Mouse (Mus musculus) spleen, embryonic (tissue): ENCODE results near the gene Ramp2.

ENCODE experiments used
- CTCF ChIA-PET: fragments of 350-600 bp; sonication (Branson Sonifier 250); formaldehyde crosslinking; loops from one replicate; lab custom pipeline; 2022; lab: Charles Lee

Ramp2 gene

DNA sequence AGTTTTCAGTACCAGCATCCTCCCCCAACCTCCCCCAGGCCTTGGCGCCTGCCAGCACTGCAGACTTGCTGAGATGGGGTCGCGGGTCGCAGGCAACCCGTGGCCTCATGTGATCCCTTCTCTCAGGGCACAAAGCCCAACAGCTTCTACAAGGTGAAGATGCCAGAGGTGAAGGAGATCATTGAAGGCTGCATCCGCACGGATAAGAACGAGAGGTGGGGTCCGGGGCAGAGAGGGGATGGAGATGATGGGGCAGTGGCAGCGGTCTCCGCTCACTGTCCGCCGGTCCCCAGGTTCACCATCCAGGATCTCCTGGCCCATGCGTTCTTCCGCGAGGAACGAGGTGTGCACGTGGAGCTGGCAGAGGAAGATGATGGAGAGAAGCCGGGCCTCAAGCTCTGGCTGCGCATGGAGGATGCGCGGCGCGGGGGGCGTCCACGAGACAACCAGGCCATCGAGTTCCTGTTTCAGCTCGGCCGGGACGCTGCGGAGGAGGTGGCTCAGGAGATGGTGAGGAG is 19.2 kb downstream of the Ramp2 start:
- CTCF ChIA-PET = no interaction called here

DNA sequence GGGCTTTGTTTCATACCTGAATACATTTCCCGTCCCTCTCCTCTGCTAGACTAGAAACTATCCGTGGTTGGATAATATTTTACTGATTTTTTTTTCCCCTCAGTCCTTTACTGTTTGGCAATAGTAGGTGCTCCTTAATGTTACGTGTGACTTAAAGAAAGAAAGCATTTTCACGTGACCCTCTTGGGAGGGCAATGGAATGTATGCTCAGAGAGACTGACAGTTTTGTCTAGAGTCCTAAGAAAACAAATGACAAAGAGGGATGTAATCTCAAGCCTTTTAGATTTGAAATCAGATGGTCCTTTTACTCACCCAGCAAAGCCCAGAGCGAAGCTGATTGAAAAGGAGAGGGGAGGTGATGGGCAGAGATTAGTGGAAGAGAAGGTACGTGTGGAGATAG is 20.1 kb downstream of the Ramp2 start:
- CTCF ChIA-PET = no interaction called here

DNA sequence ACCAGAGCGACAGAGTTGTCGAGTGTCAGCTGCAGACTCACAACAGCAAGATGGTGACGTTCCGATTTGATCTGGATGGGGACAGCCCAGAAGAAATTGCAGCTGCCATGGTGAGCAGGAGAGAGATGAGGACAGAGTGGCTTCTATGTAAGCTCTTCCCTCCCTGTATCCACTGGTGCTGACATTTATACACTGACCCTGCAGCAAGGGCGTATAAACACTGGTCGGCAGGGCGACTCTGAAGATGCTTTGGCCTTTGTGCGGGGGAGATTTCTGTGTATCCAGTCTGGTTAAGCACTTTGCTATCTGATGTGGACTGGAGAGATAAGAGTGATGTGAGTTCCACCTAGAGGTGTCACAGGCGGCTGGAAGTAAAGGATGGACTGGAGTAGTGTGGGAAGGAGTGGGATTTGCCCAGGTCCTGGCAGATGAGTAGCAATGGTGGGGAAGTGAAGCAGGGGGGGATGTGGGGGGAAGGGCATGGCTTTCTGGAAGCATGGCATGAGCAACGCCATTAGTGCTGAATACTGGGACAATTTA is 23.8 kb downstream of the Ramp2 start:
- CTCF ChIA-PET = no interaction called here

DNA sequence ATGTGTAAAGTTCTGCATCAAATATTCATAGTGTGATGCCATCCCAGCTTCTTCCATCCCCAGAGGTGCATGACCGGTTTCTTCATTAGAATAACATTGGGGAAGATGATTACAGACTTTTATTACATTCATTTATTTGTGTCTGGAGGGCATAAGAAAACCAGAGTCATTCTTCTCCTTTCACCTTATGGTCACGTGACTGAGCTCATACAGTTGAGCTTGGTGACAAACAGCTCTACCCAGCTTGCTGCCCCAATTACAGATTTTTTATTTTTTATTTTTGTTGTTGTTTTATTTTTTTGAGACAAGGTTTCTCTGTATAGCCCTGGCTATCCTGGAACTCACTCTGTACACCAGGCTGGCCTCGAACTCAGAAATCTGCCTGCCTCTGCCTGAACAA is 26.6 kb downstream of the Ramp2 start:
- CTCF ChIA-PET = interaction anchor here (1.0 kb wide), 1 partner anchor 240 kb away, joined by 8 read pairs; no protein-coding TSS in a partner anchor

DNA sequence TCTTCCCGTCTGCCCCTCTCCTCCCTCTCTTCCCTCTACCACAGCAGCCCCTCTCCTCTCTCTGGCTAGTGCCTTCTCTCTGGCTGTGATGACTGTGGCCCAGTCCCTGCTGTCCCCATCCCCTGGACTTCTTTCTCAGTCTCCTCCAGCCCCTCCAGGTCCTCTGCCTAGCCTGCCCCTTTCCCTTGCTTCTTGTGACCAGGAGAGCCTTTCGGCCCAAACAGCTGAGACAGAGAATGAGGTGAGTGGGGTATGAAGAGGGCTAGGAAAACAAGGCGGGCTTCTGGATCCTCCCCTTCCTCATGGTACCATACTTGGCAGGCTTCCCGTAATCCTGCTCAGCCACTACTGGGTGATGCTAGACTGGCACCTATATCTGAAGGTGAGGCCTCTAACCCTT is 29.5 kb downstream of the Ramp2 start:
- CTCF ChIA-PET = interaction anchor here (0.6 to 0.7 kb wide), 2 partner anchors 469 to 608 kb away, joined by 3 to 29 read pairs; no protein-coding TSS in a partner anchor

DNA sequence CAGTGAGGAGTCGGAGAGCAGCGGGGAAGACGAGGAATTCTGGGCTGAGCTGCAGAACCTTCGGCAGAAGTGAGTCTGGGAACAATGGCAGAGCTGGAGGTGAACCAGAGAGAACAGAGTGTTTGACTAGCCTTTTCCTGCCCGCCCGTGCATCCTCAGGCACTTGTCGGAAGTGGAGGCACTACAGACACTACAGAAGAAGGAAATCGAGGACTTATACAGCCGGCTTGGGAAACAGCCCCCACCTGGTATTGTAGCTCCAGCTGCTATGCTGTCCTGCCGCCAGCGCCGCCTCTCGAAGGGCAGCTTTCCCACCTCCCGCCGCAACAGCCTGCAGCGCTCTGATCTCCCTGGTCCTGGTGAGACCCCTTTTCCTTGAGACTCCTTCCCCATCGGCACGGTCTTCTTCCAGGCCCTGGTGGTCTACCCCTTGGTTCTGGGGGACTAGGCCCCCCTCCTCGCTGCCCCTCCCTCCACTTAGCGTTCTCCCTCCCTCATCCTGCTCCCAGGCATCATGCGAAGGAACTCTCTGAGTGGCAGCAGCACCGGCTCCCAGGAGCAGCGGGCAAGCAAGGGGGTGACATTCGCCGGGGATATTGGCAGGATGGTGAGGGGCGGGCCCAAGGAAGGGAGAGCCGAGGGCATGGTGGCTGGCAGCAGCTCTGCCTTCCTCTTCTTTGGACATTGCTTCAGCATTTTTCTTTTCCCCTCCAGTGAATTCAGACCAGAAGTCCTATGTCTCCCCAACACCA is 30.7 kb downstream of the Ramp2 start:
- CTCF ChIA-PET = interaction anchor here (0.7 kb wide), 1 partner anchor 470 kb away, joined by 29 read pairs; no protein-coding TSS in a partner anchor

DNA sequence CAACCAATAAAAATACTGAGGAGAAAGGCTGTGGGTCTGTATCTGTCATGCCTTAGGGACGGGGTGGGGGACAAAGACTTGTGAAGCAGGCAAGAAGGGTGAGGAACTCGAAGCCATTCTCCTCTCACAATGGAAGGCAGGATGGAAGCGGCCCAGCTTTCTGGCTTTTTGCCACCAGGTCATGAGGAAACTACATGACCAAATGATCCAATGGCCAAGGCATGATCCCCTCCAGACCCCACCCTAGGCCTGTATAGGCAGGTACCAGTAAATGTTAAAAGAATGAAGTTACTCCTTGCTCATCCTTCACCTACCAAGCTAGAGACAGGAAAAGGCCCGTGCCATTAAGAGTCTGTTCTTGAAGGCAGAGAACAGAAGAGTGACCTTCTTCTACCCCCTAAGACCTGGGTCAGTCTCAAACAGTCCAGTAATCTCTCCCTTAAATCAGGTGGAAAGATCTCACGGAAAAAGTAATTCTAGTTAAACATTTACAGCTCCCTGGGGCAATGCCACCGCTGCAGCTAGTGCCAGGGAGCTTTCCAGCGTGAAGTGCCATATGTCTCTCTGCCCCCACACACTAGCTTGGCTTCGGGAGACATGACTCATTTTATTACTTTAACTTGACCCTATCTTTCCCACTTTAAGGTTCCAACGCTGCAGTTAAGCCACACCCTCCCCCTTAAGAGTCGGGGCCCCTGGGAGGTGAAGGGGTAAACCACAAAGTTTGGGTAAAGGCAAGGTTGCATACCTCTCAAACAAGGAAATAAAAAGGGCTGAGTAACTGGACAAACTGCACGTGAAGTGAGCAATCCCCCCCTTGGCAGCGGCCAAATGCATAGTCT is 31.8 kb downstream of the Ramp2 start:
- CTCF ChIA-PET = no interaction called here

DNA sequence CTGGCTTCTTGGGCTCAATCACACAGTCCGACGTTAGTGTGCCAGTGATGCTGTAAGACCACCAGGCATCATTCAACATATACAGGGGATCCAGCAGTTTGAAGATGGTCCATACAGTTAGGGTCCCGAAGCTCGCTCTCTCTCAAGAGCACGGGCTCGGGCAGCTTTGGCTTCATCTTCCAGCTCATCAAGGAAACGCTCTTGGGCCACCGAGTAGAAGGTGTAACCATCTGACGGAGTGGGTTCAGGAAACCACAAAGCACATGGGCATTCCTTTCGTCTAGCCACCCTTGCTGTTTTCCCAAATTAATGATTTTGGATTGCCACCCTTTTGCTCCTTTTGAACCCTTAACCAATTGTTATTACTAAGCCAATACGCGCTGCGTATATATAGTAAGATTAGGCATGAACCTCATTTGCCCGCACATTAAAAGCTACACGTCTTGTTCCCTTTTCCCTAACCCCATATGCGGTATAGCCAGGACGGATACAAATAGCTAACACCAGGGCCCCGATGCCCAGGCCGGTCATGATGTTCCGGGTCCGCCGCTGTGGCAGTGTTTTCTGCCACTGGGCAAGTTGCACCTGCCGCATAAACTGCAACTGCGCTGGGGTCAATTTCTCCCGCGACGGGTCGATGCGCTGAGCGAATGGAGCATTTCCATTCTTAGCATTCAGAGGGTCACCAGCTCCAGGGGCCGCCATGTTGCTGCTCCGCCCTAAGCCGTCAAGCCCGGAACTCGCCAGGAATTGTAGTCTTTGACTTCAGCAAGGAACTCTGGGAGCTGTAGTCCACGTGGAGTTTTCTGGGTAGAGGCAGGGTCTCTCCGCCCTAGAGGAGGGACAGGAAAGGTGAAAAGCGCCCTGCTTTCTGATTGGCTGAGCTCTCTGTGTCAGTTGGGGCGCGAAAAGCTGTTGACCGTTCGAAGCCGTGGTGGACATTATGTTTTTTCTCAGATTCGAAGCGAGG is 32.7 kb downstream of the Ramp2 start, which contains the start of the genes Cntd1 and Coa3:
TSS of gene Cntd1 (plus strand) at position 790 of the 970 bp plus-strand sequence.
TSS of gene Coa3 (minus strand) at position 892 of the 970 bp plus-strand sequence.
- CTCF ChIA-PET = interaction anchor here (1.3 kb wide), 1 partner anchor 24 kb away, joined by 4 read pairs; the partner anchor contains the start of gene Becn1

DNA sequence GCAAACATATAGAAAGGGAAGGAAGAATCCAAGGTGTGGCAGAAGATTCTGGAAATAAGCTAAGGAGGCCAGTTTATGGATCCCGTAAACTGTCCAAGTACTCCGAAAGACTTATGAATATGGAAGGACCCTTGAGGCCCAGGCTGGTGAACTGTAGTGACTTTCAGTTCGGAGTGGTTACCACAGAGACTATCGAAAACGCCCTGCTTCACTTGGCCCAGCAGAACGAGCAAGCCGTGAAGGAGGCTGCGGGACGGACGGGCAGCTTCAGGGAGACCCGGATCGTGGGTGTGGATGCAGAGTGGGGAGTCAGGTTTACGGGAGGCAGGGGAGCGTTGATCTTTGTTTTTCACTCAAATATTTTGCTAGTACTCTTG is 33.4 kb downstream of the Ramp2 start:
- CTCF ChIA-PET = interaction anchor here (1.3 kb wide), 1 partner anchor 23 kb away, joined by 4 read pairs; the partner anchor contains the start of gene Becn1

DNA sequence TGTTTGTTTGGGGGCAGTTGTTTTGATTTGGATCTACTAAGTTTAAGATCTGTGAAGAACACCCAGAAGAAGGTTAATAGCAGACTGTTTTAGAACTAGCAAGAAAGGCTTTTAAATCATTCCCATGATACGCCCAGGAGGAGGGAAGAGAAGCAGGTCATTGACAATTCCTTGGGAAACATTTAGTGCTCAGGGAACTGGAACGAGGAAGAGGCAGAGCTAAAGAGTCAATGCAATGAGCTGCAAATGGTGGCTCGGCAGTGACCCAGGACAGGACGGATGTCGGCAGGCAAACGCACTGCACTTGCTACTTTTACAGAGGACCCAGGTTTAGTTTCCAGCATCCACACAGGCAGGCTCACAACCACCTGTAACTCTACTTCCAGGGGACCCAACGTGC is 35.0 kb downstream of the Ramp2 start:
- CTCF ChIA-PET = no interaction called here

DNA sequence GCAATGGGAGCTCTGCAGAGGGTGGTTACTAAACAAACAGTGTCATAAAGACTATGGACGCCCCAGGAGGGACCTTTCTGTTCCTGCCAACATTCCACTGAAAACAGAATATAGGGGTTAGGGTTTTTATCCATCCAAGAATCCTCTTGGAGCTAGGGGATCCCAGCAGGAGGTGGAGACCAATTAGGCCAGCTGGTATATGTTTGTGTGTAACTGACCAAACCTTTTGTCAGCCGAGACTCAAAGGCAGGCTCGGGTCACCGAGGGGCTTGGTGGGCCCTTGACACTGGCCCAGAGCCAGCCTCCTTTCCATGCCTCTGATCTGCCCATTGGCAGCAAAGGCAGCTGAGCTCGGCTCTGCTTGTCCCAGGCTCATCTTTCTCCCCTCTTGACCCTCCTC is 37.1 kb downstream of the Ramp2 start:
- CTCF ChIA-PET = no interaction called here

DNA sequence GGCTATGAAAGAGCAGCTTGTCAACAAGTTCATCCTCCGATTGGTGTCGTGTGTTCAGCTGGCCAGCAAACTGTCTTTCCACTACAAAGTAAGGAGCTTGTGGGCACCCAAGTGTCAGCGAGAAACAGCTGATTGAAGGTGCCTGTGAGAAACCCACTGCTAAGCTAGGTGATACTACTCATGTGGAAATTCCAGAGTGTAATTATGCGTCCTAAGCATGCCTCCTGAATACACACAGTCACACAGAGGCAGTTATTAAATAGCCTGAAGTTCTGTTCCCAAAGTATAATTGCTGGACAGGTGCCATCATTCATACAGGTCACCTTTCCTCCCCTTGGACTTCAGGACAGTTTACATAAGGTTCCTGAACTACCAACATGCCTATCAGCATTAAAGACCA is 38.0 kb downstream of the Ramp2 start:
- CTCF ChIA-PET = no interaction called here

DNA sequence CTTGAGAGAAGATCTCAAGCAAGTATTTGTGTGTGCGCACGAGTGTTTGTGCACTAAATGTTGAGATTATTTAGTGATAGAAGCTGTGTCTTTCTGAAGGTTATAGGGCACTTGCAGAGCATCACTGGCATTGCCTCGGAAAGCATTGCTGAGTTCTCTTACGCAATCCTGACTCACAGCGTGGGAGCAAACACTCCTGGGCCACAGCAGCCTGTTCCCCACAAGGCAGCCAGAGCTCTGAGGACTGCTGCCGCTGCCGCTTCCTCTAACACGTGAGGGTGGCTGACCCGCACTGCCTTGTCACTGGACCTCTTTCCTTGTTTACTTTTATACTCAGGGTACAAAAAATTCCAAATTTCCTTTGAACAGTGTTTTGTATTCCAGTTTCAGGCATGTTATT is 41.5 kb downstream of the Ramp2 start:
- CTCF ChIA-PET = no interaction called here

DNA sequence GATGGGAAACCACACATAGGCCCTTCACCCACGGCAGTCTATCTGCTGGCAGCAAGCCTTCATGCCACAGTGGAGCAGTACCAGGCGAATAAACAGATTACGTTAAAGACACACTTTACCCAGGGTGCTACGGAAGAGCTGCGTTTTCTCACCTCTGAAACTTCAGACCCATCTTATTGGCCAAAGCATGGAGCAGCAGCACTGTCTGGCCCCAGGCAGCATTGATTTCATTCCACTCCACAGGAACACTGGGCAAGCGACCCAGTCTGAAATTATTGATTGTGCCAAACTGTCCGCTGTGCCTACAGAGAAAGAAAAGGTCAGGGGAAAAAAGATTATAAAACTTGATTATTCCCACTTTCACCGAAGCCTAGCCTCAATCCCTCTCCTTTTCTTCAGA is 45.4 kb downstream of the Ramp2 start:
- CTCF ChIA-PET = no interaction called here

DNA sequence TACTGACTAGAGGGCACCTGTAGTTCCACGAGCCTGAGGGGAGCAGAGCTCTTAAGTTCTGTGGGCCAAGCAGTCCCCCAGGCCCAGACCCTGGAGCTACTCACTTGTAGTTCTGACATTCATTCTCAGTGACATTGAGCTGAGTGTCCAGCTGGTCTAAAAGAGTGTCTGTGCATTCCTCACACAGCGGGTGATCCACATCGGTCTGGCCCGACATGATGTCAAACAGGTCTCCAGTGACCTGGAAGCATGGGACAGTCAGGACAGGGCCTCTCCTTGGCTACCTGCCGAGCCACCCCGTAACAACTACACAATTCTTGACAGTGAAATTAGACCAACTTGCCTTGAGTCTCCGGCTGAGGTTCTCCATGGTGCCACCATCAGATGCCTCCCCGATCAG is 49.4 kb downstream of the Ramp2 start:
- CTCF ChIA-PET = interaction anchor here (0.6 kb wide), 1 partner anchor 80 kb away, joined by 3 read pairs; no protein-coding TSS in a partner anchor

DNA sequence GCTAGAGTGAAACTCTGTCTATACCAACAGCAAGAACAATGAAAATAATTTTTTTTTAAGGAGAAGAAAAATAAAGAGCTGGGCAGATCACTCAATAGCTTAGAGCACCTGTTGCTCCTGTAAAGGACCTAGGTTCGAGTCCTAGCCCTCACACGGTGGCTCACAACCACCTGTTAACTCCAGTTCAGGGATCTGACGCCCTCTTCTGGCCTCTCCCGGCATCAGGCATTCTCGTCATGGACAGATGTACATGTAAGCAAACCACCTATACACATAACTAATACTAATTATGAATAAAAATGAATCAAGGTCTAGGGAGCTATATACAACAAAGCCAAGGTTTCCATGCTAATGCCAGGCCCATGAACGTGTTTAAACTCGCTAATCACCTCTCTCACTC is 55.1 kb downstream of the Ramp2 start:
- CTCF ChIA-PET = no interaction called here

DNA sequence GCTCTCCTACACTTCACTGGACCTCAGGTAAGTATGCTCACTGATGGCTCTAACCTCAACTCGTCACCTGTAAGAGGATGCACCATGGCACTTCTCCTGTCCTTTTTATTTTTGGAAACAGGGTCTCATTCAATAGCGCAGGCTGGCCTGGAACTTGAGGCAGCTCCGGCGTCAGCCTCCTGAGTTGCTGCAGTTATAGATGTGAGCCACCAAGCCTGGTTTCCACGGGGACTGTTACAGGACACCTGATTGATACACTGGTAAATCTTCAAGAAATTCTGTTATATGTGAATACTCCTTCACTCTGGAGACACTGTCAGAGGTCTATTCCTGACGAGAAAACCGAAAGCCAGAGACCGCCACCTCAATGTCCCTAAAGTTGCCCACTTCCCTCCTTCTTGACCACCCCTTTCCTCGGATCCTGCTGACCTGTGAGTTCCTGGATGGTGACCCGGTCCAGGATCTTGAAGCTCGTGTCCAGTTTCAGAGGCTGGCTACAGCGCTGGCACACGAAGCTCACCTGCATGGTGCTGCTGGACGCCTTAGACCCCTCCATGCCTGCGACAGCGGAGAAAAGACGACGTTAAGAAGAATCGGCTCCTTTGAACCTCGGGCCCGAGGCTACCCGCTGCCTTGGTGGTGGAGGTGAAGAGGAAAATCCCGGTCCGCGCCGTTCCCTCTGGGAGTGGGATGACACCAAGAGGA is 55.6 kb downstream of the Ramp2 start:
- CTCF ChIA-PET = no interaction called here

DNA sequence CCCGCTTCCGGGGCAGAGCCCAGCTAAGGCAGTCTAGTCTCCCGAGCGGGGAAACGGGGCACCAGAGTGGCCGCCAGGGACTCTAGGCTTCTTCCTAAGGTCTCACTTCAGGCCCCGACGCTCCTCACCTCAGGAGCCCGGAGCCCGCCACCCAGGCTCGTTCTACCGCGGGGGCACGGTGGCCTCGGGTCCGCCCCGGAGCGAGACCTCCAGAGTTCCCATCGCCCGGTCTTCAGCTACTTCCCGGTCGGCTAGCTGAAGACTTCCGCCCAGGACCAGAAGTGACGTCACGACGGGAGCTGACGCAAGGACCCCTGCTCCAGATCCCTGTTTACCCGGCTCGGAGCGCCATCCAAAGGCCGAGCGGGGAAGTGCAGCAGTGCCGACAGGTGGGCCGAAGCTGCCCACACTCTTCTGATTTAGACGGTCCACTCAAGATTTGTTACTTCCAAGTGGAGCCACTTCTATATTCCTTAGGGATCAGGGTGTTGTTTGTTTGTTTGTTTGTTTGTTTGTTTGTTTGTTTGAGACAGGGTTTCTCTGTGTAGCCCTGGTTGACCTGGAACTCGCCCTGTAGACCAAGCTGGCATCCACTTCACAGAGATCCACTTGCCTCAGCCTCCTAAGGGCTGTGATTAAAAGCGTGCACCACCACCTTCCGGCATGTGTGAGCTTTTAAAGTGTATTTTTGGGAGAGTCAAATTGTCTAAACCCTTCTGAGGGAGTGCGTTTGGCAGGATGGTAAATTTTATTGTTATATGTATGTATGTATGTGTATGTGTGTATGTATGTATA is 56.4 kb downstream of the Ramp2 start, which contains the start of gene Becn1:
TSS of gene Becn1 (minus strand) at position 283 of the 795 bp plus-strand sequence.
- CTCF ChIA-PET = interaction anchor here (0.9 kb wide), 1 partner anchor 23 kb away, joined by 4 read pairs; the partner anchor contains the start of genes Cntd1 and Coa3

DNA sequence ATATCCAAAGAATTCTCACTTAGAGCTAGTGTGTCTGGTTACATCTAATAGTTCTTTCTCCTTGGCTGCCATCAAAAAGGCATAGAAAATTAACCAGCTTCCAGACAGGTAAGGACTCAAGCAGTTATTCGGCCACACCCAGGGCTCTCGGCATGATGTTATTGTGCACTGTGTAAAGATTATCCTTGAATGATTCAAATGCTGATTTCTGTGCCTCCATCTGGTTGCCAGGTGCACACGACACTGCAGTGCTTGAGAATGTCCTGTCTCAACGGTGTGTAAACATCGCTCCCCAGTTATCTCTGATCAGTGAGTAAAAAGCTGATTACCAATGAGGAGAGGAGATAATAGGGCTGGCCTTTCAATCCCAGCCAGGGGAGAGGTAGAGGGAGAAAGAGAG is 61.9 kb downstream of the Ramp2 start:
- CTCF ChIA-PET = interaction anchor here (0.5 kb wide), 1 partner anchor 10 kb away, joined by 4 read pairs; no protein-coding TSS in a partner anchor
